Mouse (Mus musculus) layer of hippocampus, adult 8-10 months (tissue): Measurements from ENCODE around the gene Saa2. TPM values are rescaled to one million over a fixed set of nuclear protein-coding genes. Genes with fewer than 3 reads are reported as not detected.

ENCODE experiments used
- DNase-seq, 2 experiments: peaks; one replicate each; pipeline ENCODE4 v3.0.0; 2022; ENCODE audit warnings: low spot score in 2 of 2
- total RNA-seq, 4 experiments: library from RNA; stranded (reverse); gene quantifications; 2 replicates each; pipeline ENCODE4 v1.2.4; 2022

The Saa2 gene
- total RNA-seq, 4 experiments from 2014 or later, result not detected

DNA sequence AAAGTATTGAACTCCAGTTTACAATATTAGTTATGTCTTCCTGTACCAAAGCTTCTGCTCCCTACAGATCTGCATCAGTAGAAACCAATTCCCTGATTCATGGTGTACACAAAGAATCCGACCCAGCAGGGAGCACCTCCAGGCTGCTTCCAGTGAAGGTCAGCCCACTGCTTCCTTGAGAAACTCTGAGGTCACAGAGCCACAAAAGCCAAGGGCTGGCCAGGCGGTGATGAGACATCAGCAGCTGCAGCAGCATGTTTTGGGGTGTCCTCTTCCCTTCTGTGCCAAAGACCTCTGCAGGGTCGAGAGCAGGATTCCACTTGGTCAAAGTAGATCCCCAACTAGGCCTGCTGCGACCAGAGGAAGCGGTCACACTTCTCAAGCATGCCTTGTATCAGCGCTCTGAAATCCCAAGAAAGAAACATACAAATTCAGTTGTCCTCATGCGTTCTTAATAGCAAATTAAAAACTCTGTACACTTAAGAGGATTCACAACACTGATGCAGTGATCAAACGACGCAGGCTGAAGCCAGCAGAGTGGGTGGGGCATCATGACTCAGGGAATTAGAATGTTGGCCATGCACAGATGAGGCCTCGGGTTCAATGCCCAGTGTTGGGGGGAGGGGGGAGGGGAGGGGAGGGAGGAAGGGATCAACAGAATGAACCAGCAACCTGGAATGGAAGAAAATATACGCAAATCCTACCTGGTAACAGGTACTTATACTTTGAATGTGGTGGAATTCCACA lies 9.6 kb downstream of the Saa2 start:
- no peak for DNase-seq

- no peak for DNase-seq
These were observed 11.0 kb downstream of the Saa2 start for GRCm38 (mm10) chr7:46762601-46763000.

- DNase-seq, result no peak
These were observed 13.1 kb downstream of the Saa2 start for GRCm38 (mm10) chr7:46764672-46765071.

DNA sequence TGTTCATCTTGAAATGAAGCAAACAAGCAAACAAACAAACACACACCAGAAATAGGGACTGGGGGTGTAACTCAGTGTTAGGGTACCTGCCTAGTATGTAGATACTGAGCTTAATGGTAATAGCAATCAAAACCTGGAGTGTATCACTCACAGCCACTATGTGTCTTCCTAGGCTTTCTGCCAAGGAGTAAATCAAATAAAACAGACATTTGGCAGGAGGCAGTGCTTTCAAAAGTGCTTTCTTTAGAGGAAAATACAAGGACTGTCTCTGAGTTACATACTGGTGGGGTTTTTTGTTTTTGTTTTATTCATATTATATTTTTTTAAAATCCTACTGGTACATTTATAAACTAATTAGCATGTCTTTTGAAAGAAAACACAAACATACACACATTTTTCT lies 15.8 kb downstream of the Saa2 start:
- DNase-seq, result no peak

DNA sequence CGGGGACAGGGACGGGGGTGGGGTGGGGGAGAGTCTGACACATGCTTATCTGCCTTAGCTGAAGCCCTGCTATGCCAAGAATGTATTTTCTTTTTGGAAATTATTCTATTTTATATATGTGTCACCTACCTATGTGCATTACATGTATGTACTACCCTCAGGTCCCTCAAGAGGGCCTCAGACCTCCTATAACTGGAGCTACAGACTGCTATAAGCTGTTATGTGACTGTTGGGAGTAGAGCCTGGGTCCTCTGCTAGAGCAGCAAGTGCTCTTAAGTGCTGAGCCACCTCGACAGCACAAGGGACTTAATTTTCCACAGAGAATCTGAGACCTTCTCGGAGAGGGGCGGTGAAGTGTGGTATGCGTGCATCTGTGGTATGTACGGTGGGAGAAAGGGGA lies 16.9 kb downstream of the Saa2 start:
- no peak for DNase-seq

- DNase-seq, result peak in 1 of 2 experiments; percentile 23
These were observed 19.1 kb downstream of the Saa2 start for GRCm38 (mm10) chr7:46770706-46771105.

GRCm38 (mm10) chr7:46789177-46789849 lies 37.7 kb downstream of the Saa2 start:
- DNase-seq, result no peak

DNA sequence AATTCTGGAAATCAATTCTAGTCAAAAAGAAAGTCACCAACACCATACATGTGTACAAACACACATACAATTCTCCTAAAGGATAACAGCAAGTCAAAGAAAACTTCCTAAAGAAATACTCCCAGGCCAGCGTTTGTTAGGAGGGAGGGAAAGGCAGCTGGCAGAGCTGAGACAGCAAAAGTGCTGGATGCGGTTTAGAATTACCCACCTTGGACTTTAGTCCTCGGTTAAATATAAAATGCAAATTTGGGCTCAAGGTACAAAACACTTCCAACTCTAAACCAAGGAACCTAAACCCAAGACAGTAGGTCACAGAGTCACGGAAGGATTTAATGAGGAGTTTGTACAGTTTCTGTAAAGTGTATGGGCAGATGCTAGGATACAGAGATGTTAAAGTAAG lies 42.3 kb downstream of the Saa2 start:
- DNase-seq, result no peak

DNA sequence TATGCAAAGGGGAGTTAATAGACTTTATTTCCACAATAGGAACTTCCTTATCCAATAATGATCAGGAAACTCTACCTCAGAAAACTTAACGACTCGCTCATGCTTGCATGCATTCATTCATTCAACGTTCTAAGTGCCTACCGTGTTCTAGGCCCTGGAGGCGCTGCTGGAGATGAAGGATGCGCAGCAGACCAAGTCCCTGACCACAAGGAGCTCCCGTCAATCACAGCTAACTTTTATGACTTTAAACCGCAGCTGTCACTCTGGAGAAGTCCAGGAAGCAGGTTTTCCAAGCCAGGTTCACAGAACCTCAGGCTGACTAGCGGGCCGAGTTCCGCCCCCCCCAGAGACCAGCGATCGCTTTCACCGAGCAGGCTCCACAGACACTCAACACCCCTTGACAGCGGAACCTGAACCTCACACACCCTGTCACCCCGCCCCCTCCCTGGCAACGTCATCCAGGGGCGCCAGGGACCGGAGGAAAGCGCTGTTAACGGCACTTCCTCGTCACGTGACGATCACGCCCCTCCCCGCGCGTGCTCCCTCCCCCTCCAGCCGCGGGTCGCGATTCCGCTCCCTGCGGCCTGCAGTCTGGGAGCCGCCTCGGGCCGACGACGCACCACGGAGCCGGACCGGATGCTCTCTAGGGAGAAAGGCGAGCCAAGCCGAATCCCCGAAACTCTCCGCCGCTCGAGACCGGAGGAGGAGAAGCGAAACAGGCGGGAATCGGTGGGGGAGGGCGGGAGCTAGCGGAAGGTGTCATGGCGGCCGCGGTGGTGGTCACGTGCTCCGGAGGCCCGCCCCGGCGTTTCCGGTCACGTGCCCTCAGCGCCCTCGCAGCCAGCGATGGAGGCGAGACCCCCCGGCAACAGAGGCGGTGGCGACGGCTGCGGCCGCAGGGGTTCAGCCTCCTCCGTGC lies 44.0 kb downstream of the Saa2 start, which contains the start of the genes Hps5 and Gtf2h1:
Hps5 (minus strand) TSS at position 778 of the 919 bp plus-strand sequence.
Gtf2h1 (plus strand) TSS at position 817 of the 919 bp plus-strand sequence.
- DNase-seq, result peak; percentile 95 to 96

DNA sequence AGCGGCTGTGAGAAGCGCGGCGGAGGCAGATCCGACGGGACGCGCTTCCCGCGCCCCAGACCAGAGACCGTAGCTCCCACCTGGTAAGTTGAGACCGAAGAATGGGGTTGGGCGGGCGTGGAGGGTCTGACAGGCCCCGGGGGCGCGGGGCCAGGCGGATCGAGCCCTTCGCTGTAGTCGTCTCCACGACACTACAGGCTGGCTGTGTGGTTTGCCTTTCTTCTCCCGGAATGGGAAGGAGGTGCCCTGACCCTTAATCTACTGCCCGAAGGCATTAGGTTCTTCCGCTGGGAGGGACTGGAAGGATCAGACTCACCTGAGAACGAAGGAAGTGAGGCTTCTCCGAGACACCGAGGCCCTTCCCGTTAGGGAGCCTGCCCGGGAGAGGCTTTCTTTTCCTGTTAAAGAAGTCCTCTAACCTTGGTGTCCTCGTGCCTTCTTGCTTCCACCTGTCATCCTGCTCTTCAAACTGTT lies 44.7 kb downstream of the Saa2 start:
- no peak for DNase-seq

DNA sequence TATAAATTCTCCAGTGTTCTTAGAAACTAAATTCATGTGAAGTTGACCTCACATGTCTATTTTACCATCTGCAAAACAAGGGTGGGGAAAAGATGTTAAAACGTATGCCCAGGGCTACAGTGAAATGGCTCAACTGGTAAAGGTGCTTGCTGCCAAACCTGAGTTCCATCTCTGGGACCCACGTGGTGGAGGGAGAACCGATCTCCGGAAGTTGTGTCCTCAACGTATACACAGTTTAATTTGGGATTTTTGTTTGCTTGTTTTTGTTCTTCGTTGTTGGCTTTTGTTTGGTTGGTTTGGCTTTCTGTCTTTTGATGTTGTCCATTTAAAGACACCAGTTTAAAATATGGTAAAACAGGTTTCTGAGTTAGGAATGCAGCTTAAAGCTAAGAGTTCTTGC lies 45.2 kb downstream of the Saa2 start:
- DNase-seq, result no peak

Other genes starting within 250 kb of the Saa2 start
- 10 to 100 TPM; 47.2 to 59.9 (median 51.2) TPM for gene Sergef, start 112.0 kb upstream of the Saa2 start, total RNA-seq
- 1 to 10 TPM in 1 of 4 experiments, under 1 TPM in 1, not detected in 2; 0.25 to 2.3 TPM for gene Tph1, start 79.3 kb upstream of the Saa2 start, total RNA-seq
- 10 to 100 TPM; 10.8 to 12.7 (median 11.2) TPM for gene Saal1, start 41.1 kb upstream of the Saa2 start, total RNA-seq
- not detected for gene Saa3, start 36.1 kb upstream of the Saa2 start, total RNA-seq
- not detected for gene Saa4, start 19.2 kb upstream of the Saa2 start, total RNA-seq
- not detected for gene Saa1, start 8.8 kb upstream of the Saa2 start, total RNA-seq
- gene Hps5, start 44.3 kb downstream of the Saa2 start, total RNA-seq, result 10 to 100 TPM; 15.9 to 22.1 (median 17.5) TPM
- gene Gtf2h1, start 44.3 kb downstream of the Saa2 start, total RNA-seq, result 10 to 100 TPM; 34.4 to 40.6 (median 36.0) TPM
- gene Ldha, start 89.7 kb downstream of the Saa2 start, total RNA-seq, result 100 to 1,000 TPM; 286 to 315 (median 301) TPM
- gene Ldhc, start 109.4 kb downstream of the Saa2 start, total RNA-seq, result not detected
- 10 to 100 TPM; 60.2 to 74.6 (median 67.6) TPM for gene Tsg101, start 168.2 kb downstream of the Saa2 start, total RNA-seq
- 10 to 100 TPM; 12.3 to 24.1 (median 17.4) TPM for gene Uevld, start 206.7 kb downstream of the Saa2 start, total RNA-seq
- not detected for gene Gm9999, start 231.8 kb downstream of the Saa2 start, total RNA-seq